Mouse (Mus musculus) cerebral cortex, adult 2 months (tissue): Measurements from ENCODE around the gene Dnlz.

Source experiments
- WGBS: fragments of 180-500 bp; shearing (Covaris S2); methylation state at CpG from one replicate; pipeline ENCODE4 v1.1.7; 2018; 5-methylcytosine and 5-hydroxymethylcytosine counted together

The Dnlz gene

GRCm38 (mm10) chr2:26351358-26352290, at the start of gene Dnlz:
Gene Dnlz (minus strand): TSS chr2:26352110.
- 2% methylated on average over 62 of the region's 62 CpGs for WGBS

DNA sequence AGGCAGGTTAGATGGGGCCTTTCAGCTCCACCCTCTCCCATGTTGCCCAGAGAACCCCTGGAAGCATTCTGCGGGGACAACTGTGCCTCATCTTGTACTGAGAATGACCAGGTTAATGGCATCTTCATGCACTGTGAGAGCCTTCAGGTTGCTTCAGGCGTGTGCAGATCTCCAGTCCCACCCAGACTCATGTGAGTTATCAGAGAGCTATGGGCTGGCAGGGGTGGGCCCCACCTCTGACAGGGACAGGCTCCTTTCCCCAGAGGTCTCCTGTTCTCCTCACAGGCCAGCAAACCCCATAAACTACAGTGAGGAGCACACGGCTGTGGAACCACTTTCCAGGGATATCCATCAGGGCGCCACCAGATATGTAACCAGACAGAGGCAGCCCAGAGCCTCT, 49.1 kb upstream of the Dnlz start:
- 94% methylated on average over 4 of the region's 4 CpGs for WGBS

- WGBS: 92% methylated on average over 5 of the region's 5 CpGs
Observed at GRCm38 (mm10) chr2:26400296-26400695, 48.4 kb upstream of the Dnlz start.

GRCm38 (mm10) chr2:26399647-26400046, 47.7 kb upstream of the Dnlz start:
- WGBS: 68% methylated on average over 5 of the region's 5 CpGs

DNA sequence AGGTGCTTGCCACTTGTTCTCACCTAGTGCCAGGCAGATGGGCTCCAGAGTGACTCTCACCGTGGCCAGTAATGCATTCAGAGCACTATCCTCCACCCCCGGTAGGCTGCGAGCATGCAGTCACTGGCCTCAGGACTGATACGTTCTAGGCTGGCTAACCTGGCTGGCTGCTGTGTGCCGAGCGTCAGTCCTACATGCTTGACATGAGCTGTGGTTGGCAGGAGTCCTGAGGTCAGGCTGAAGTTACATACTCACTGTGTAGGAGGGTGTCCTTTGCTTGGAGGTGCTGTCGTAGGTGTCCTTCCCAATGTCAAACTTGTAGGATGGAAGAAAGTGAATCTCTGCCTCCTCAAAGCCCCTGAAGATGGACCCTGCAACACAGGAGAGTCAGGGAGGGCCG, 47.1 kb upstream of the Dnlz start:
- 71% methylated on average over 8 of the region's 8 CpGs for WGBS

- WGBS: 87% methylated on average over 6 of the region's 6 CpGs
Observed at GRCm38 (mm10) chr2:26391617-26392016, 39.7 kb upstream of the Dnlz start.

GRCm38 (mm10) chr2:26390954-26391353, 39.0 kb upstream of the Dnlz start:
- 75% methylated on average over 3 of the region's 3 CpGs for WGBS

DNA sequence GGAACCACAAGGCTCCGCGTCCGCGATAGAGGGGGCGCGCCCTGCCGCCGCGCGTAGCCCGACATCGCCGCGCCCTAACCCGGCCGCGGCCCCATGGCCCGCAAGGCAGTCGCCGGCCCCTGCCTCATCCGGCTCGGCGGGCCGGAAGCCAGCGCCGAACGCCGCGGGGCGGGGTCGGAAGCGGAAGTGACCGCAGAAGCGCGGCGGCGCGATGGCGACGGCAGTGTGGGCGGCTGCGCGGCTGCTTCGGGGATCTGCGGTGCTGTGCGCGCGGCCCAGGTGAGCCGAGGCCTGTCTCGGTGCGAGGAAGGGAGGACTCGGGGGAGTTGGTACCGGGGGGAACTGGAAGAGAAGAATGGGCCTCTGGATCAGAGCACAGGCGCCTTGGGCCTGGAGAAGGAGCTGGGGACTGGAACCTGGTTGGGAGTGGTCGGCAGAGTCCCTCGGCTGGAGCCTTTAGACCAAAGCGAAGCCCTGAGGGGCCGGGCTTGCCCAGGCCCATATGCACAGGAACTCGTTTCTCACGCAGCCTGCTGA, 37.3 kb upstream of the Dnlz start, which contains the start of the genes Entr1 and Pmpca:
TSS of gene Entr1 (minus strand) at position 163 of the 537 bp plus-strand sequence.
TSS of gene Pmpca (plus strand) at position 186 of the 537 bp plus-strand sequence.
- under 1% methylated on average over 59 of the region's 60 CpGs for WGBS

DNA sequence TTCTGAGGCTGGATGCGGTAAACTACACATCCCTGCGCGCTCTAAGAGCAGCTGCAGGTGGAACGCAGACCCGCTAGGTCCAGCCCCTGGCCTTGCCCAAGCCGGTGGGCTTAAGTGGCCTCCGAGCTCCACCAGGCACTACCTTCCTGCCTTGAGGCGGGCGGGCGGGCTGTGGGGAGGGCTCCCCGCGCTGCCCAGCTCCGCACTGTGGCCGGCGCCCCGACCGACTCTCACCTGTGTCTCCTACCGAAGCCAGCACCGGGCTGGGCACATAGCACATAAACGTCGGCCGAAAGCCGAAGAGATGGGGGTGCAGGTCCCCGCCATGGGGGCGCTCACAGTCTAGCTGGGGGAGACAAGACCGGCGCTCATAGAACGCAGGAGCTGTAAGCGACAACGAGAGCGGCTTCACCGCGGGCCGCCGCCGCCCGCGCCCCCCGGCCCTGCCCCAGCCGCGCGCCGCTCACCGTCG, 36.8 kb upstream of the Dnlz start:
- WGBS: under 1% methylated on average over 45 of the region's 45 CpGs

DNA sequence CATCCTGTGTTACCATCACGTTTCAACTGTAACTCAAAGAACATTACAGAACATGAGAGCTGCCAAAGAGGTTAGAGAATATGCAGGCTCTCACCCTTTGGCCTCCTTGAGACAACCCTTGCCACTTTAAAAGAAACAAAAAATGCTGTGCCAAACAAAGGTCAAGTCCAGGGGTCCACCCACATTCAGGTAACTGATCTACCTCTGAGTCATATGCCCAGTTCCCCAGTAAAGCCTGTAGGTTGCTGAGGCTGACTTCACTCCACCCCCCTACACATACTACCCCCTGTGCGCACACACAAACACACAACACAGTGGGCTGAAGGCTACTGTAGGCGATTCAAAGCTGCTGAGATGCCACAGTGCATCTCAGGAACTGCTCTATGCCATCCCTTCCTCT, 35.8 kb upstream of the Dnlz start:
- WGBS: 74% methylated on average over 3 of the region's 3 CpGs

DNA sequence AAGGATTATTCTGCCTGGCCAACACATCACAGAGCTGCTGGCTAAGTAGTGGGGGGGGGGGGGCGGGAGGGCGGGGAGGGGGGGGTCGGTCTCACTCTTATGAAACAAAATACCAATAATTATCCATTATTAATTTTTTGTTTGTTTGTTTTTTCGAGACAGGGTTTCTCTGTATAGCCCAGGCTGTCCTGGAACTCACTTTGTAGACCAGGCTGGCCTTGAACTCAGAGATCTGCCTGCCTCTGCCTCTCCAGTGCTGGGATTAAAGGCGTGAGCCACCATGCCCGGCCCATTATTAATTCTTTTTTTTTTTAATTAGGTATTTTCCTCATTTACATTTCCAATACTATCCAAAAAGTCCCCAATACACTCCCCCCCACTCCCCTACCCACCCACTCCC, 29.0 kb upstream of the Dnlz start:
- WGBS: 28% methylated on average over 6 of the region's 6 CpGs

- under 1% methylated on average over 38 of the region's 38 CpGs for WGBS
Observed at GRCm38 (mm10) chr2:26380131-26380771, 28.3 kb upstream of the Dnlz start, which contains the start of gene Snapc4. Gene Snapc4 (minus strand): TSS chr2:26380653.

GRCm38 (mm10) chr2:26372396-26372795, 20.5 kb upstream of the Dnlz start:
- WGBS: 88% methylated on average over 8 of the region's 8 CpGs

DNA sequence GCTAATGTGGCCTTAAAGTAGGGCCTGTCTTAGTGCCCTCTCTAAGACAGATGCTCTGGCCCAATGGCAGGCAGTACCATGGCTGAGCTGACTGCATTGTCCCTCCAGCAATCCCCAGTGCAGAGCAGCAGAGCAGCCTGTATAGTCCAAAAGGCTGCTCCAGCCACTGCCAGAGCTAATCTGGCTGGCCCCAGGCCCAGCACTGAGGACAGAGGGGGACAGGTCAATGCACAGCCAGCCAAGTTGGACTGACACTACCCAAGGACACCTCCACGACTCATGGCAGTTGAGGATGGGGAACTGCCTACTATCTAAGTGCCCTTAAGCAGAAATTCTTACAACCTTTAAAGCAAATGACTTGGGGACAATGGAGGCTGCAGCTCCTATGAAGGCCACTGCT, 16.7 kb upstream of the Dnlz start:
- 88% methylated on average over 1 of the region's 1 CpGs for WGBS

GRCm38 (mm10) chr2:26367911-26368310, 16.0 kb upstream of the Dnlz start:
- WGBS: 93% methylated on average over 6 of the region's 6 CpGs

GRCm38 (mm10) chr2:26364738-26365465, 13.0 kb upstream of the Dnlz start:
- 43% methylated on average over 10 of the region's 10 CpGs for WGBS

GRCm38 (mm10) chr2:26363481-26363880, 11.6 kb upstream of the Dnlz start:
- 93% methylated on average over 5 of the region's 5 CpGs for WGBS

DNA sequence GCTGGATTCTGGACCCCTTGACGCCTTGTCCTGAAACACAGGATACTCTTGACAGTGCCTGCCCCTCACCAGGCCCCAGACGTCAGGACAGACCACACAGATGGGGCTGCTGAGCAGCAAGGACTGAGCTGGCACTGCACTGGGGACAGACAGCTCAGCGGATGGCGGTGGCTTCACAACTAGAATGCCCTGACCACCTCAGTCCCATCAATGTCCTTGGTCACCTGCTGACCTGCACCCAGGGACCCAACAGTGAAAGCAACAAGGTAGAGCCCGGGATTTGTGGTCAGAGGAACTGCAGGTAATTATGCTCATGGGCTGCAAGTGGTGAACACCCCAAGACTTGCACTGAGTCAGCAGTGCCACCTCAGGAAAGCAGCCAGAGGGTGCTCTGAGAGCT, 11.1 kb upstream of the Dnlz start:
- WGBS: 85% methylated on average over 5 of the region's 5 CpGs

- whole genome bisulfite sequencing: 67% methylated on average over 3 of the region's 3 CpGs
Observed at GRCm38 (mm10) chr2:26360772-26361171, 8.9 kb upstream of the Dnlz start, which contains the start of gene Card9. Gene Card9 (minus strand): TSS chr2:26360918.

GRCm38 (mm10) chr2:26359983-26360382, 8.1 kb upstream of the Dnlz start:
- 65% methylated on average over 6 of the region's 6 CpGs for WGBS

GRCm38 (mm10) chr2:26358667-26359320, 6.9 kb upstream of the Dnlz start:
- WGBS: 76% methylated on average over 13 of the region's 13 CpGs
